Mouse (Mus musculus): ENCODE results near the gene Slc13a2. TPM values are rescaled to one million over a fixed set of nuclear protein-coding genes. Genes with fewer than 3 reads are reported as not detected.

Gene Slc13a2
- polyA plus RNA-seq, 1 experiment from 2014 or later: not detected

Other genes with a start within 250 kb of the Slc13a2 start
- gene Nek8, start 245.5 kb downstream of the Slc13a2 start, polyA plus RNA-seq (2014; fragmentation: Nextera tagmentation; extraction: Ambion mirVana): 4.6 and 5.5 TPM in 2 replicates
- gene Tlcd1, start 245.5 kb downstream of the Slc13a2 start, polyA plus RNA-seq (2014; fragmentation: Nextera tagmentation; extraction: Ambion mirVana): 4.4 and 4.5 TPM in 2 replicates
- gene Rpl23a, start 238.6 kb downstream of the Slc13a2 start, polyA plus RNA-seq (2014; fragmentation: Nextera tagmentation; extraction: Ambion mirVana): 1,011 and 1,206 TPM in 2 replicates
- gene Rab34, start 233.8 kb downstream of the Slc13a2 start, polyA plus RNA-seq (2014; fragmentation: Nextera tagmentation; extraction: Ambion mirVana): 48.1 and 48.2 TPM in 2 replicates
- 0.55 and 0.73 TPM in 2 replicates for gene Proca1, start 228.8 kb downstream of the Slc13a2 start, polyA plus RNA-seq (2014; fragmentation: Nextera tagmentation; extraction: Ambion mirVana)
- 82.4 and 90.2 TPM in 2 replicates for gene Sdf2, start 176.5 kb downstream of the Slc13a2 start, polyA plus RNA-seq (2014; fragmentation: Nextera tagmentation; extraction: Ambion mirVana)
- 17.7 and 21.7 TPM in 2 replicates for gene Supt6, start 176.2 kb downstream of the Slc13a2 start, polyA plus RNA-seq (2014; fragmentation: Nextera tagmentation; extraction: Ambion mirVana)
- 49.4 and 56.0 TPM in 2 replicates for gene 2610507B11Rik, start 160.5 kb downstream of the Slc13a2 start, polyA plus RNA-seq (2014; fragmentation: Nextera tagmentation; extraction: Ambion mirVana)
- 0.19 and 0.43 TPM in 2 replicates for gene BC030499, start 131.4 kb downstream of the Slc13a2 start, polyA plus RNA-seq (2014; fragmentation: Nextera tagmentation; extraction: Ambion mirVana)
- 21.5 and 25.4 TPM in 2 replicates for gene Spag5, start 120.7 kb downstream of the Slc13a2 start, polyA plus RNA-seq (2014; fragmentation: Nextera tagmentation; extraction: Ambion mirVana)
- gene Aldoc, start 99.2 kb downstream of the Slc13a2 start, polyA plus RNA-seq (2014; fragmentation: Nextera tagmentation; extraction: Ambion mirVana): 161 and 167 TPM in 2 replicates
- gene Pigs, start 93.8 kb downstream of the Slc13a2 start, polyA plus RNA-seq (2014; fragmentation: Nextera tagmentation; extraction: Ambion mirVana): 46.8 and 51.0 TPM in 2 replicates
- gene Unc119, start 78.7 kb downstream of the Slc13a2 start, polyA plus RNA-seq (2014; fragmentation: Nextera tagmentation; extraction: Ambion mirVana): 72.5 and 73.8 TPM in 2 replicates
- gene Foxn1, start 35.7 kb downstream of the Slc13a2 start, polyA plus RNA-seq (2014; fragmentation: Nextera tagmentation; extraction: Ambion mirVana): not detected in 2 replicates
- gene Slc46a1, start 43.5 kb upstream of the Slc13a2 start, polyA plus RNA-seq (2014; fragmentation: Nextera tagmentation; extraction: Ambion mirVana): 18.4 and 19.2 TPM in 2 replicates
- gene Sarm1, start 75.5 kb upstream of the Slc13a2 start, polyA plus RNA-seq (2014; fragmentation: Nextera tagmentation; extraction: Ambion mirVana): 34.9 and 45.6 TPM in 2 replicates
- 88.4 and 120 TPM in 2 replicates for gene Vtn, start 76.9 kb upstream of the Slc13a2 start, polyA plus RNA-seq (2014; fragmentation: Nextera tagmentation; extraction: Ambion mirVana)
- gene Sebox, start 81.2 kb upstream of the Slc13a2 start, polyA plus RNA-seq (2014; fragmentation: Nextera tagmentation; extraction: Ambion mirVana): 0.66 and 0.72 TPM in 2 replicates
- gene Tmem199, start 90.0 kb upstream of the Slc13a2 start, polyA plus RNA-seq (2014; fragmentation: Nextera tagmentation; extraction: Ambion mirVana): 93.1 and 93.2 TPM in 2 replicates
- gene Poldip2, start 90.0 kb upstream of the Slc13a2 start, polyA plus RNA-seq (2014; fragmentation: Nextera tagmentation; extraction: Ambion mirVana): 185 TPM in 2 replicates
- 66.1 and 71.3 TPM in 2 replicates for gene Tnfaip1, start 114.1 kb upstream of the Slc13a2 start, polyA plus RNA-seq (2014; fragmentation: Nextera tagmentation; extraction: Ambion mirVana)
- gene Ift20, start 114.1 kb upstream of the Slc13a2 start, polyA plus RNA-seq (2014; fragmentation: Nextera tagmentation; extraction: Ambion mirVana): 118 and 126 TPM in 2 replicates
- gene Tmem97, start 128.6 kb upstream of the Slc13a2 start, polyA plus RNA-seq (2014; fragmentation: Nextera tagmentation; extraction: Ambion mirVana): 40.0 and 48.5 TPM in 2 replicates